Mouse (Mus musculus): Measurements from ENCODE around the gene Cpne9.

Gene Cpne9

GRCm38 (mm10) chr6:113282101-113282802 is at the start of gene Cpne9:
Gene Cpne9, plus strand, starts transcription at chr6:113282307.
- peak; percentile 60 for DNase-seq

- peak; percentile 39 for DNase-seq
Measured at GRCm38 (mm10) chr6:113235141-113235540, 47.0 kb upstream of the Cpne9 start.

- DNase-seq: peak; percentile 99
Measured at GRCm38 (mm10) chr6:113237542-113238270, 44.4 kb upstream of the Cpne9 start, which contains the start of gene Mtmr14. Gene Mtmr14, plus strand, starts transcription at chr6:113237843.

DNA sequence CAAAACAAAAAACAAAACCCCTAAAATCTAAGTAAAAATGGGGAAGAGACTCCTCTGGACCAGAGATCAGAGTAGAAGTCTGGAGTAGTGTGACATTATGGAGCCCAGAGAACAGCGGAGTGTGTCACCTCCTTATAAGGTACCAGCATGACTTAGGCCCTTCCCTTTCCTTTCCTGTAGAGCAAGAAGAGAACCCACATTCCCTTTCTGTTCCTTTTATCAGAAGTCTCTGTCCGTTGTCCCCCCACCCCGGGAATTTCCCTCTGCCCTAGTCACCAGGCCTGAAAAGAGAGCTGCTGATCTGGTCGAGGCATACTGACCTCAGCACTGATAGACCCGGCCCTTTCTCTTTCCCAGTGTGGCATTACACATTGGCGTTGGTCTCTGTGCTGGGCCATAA is 43.7 kb upstream of the Cpne9 start:
- DNase-seq: no peak

- no peak for DNase-seq
Measured at GRCm38 (mm10) chr6:113242753-113243152, 39.4 kb upstream of the Cpne9 start.

GRCm38 (mm10) chr6:113245585-113245984 is 36.5 kb upstream of the Cpne9 start:
- DNase-seq: no peak

GRCm38 (mm10) chr6:113250786-113251185 is 31.3 kb upstream of the Cpne9 start:
- DNase-seq: no peak

- DNase-seq: no peak
Measured at GRCm38 (mm10) chr6:113251921-113252320, 30.2 kb upstream of the Cpne9 start.

- DNase-seq: no peak
Measured at GRCm38 (mm10) chr6:113254899-113255298, 27.2 kb upstream of the Cpne9 start.

- no peak for DNase-seq
Measured at GRCm38 (mm10) chr6:113261174-113261858, 20.8 kb upstream of the Cpne9 start.

- no peak for DNase-seq
Measured at GRCm38 (mm10) chr6:113263531-113263930, 18.6 kb upstream of the Cpne9 start.

- DNase-seq: no peak
Measured at GRCm38 (mm10) chr6:113264429-113264828, 17.7 kb upstream of the Cpne9 start.

GRCm38 (mm10) chr6:113266996-113267655 is 15.0 kb upstream of the Cpne9 start:
- no peak for DNase-seq

- no peak for DNase-seq
Measured at GRCm38 (mm10) chr6:113267988-113268387, 14.1 kb upstream of the Cpne9 start.

GRCm38 (mm10) chr6:113272365-113272764 is 9.7 kb upstream of the Cpne9 start:
- no peak for DNase-seq

GRCm38 (mm10) chr6:113276846-113277245 is 5.3 kb upstream of the Cpne9 start:
- DNase-seq: peak; percentile 67

GRCm38 (mm10) chr6:113281676-113282075 is 431 bp upstream of the Cpne9 start:
- DNase-seq: no peak

DNA sequence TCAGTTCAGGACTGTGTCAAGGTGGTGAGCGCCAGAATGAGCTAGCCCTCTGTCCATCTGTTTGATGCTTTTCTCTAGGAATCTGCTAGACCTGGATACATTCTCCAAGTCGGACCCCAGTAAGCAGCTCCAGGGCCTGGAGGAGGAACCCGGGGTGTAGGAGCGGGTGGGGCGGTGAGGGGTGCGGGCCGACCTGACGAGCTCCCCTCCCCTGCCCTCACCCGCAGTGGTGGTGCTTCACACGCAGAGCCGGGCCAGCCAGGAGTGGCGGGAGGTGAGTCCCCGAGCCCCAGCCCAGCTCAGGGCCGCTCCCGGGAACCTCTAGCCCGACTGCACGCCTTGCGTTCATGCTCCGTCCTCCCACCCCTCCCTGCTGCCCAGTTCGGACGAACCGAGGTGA is 862 bp downstream of the Cpne9 start:
- peak; percentile 20 for DNase-seq

- DNase-seq: peak; percentile 21
Measured at GRCm38 (mm10) chr6:113283500-113283899, 1.4 kb downstream of the Cpne9 start.

- DNase-seq: no peak
Measured at GRCm38 (mm10) chr6:113284931-113285330, 2.8 kb downstream of the Cpne9 start.

GRCm38 (mm10) chr6:113286316-113286715 is 4.2 kb downstream of the Cpne9 start:
- DNase-seq: no peak

GRCm38 (mm10) chr6:113287236-113287635 is 5.1 kb downstream of the Cpne9 start:
- peak; percentile 81 for DNase-seq

DNA sequence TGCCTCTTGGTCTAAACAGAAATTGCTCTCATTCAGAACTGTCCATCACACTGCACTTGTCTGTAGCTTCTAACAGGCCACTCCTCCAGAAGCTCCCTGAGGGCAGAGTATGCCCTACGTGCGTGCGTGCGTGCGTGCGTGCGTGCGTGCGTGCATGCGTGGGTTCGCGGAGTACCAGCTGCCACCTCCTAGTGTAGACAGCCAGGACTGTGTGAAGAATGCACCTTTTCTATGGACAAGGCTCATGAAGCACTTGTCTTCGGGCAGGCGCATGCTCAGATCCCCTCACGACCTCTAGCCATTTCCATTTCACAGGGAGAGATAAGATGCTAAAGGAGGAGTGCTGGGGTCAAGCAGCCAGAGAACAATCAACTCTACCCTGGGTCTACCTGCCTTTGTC is 7.2 kb downstream of the Cpne9 start:
- no peak for DNase-seq

All from right cerebral cortex, adult 18-20 months (tissue).